Mouse (Mus musculus): ENCODE results near the gene Pbx4.

DNA sequence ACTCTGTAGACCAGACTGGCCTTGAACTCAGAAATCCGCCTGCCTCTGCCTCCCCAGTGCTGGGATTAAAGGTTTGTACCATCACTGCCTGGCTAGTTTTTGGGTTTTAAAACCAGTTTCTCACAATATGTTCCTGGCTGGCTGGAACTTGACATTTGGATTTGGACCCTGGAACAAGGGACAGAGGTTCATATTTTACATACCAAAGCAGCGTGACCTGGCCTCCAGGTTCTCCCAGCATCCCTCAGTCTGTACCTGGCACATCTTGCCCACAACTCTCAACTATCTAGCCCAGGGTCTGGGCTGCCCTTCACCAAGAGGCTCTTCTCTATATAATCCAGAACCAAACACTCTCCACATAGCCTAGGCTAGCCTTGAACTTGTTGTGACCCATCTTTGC lies 67.6 kb downstream of the Pbx4 start:
- TF ChIP-seq GATA1 (IDR thresholded peaks at IDR 0.05; ENCODE audit: low read length): no peak
- TF ChIP-seq TAL1 (IDR thresholded peaks at IDR 0.05; ENCODE audit: low read length): no peak
